In genomic region chr7:141475805-141476158, GRCm38 (mm10) we compare ENCODE assay signal across 8 mouse cellular contexts. TPM values are rescaled to one million over a fixed set of nuclear protein-coding genes. Genes with fewer than 3 reads are reported as not detected.
DNase-seq lines count a peak whose midpoint lies in the region; ATAC-seq and TF ChIP-seq lines count a peak whose summit lies in the region.

No protein-coding gene starts in this region.

- H3K36me3 ChIP-seq in embryonic facial prominence, embryonic 10.5 days (replicated peaks), result peaks cover 21% of the 10 kb centered on the region
- H3K36me3 ChIP-seq in intestine, embryonic 14.5 days (ENCODE audit: control insufficient read depth, insufficient read depth, low read length), result peaks cover 19% of the 10 kb centered on the region
- H3K36me3 ChIP-seq in midbrain, postnatal 0 days (ENCODE audit: insufficient read depth, low read length), result peaks cover 13% of the 10 kb centered on the region

- H3K9ac ChIP-seq in intestine, embryonic 14.5 days (ENCODE audit: low read length), result peak overlapping the region; percentile 86
- H3K9ac ChIP-seq in midbrain, postnatal 0 days (replicated peaks; ENCODE audit: low read length, poor library complexity, severe bottlenecking), result peak overlapping the region; percentile 87

- WGBS in embryonic facial prominence, embryonic 10.5 days, result 1% methylated on average over 12 of the region's 12 CpGs
- WGBS in intestine, embryonic 14.5 days, result 0% methylated on average over 12 of the region's 12 CpGs
- 2% methylated on average over 12 of the region's 12 CpGs for WGBS in midbrain, postnatal 0 days

- intact Hi-C loops in left cerebral cortex, adult 2 months (cut with DNase I), result no loop called here
- intact Hi-C loops in gastrocnemius, postnatal 36 days (cut with DNase I), result no loop called here

- peak overlapping the region; percentile 97 for H3K4me2 ChIP-seq in intestine, embryonic 14.5 days (ENCODE audit: low read length)
- H3K4me2 ChIP-seq in midbrain, postnatal 0 days (ENCODE audit: low read depth, low read length, poor library complexity, severe bottlenecking), result peak overlapping the region; percentile 93

- ATAC-seq in intestine, embryonic 14.5 days (replicated peaks; ENCODE audit: low FRiP score, low TSS enrichment, low read depth), result no peak
- no peak for ATAC-seq in midbrain, postnatal 0 days (ENCODE audit: low FRiP score)

- no peak for TF ChIP-seq CTCF in left cerebral cortex, adult 2 months (IDR thresholded peaks at IDR 0.05)
- no peak for TF ChIP-seq CTCF in midbrain, postnatal 0 days (IDR thresholded peaks at IDR 0.05)

- H3K4me1 ChIP-seq in embryonic facial prominence, embryonic 10.5 days, result peaks cover 46% of the 10 kb centered on the region
- H3K4me1 ChIP-seq in intestine, embryonic 14.5 days (replicated peaks; ENCODE audit: control insufficient read depth, insufficient read depth, low read length), result peaks cover 34% of the 10 kb centered on the region
- H3K4me1 ChIP-seq in midbrain, postnatal 0 days (ENCODE audit: insufficient read depth, low read length), result peaks cover 10% of the 10 kb centered on the region

- H3K27ac ChIP-seq in left cerebral cortex, adult 2 months, result peak overlapping the region; percentile 94
- peak overlapping the region; percentile 98 for H3K27ac ChIP-seq in embryonic facial prominence, embryonic 10.5 days (replicated peaks)
- peak overlapping the region; percentile 95 for H3K27ac ChIP-seq in intestine, embryonic 14.5 days (ENCODE audit: low read depth)
- H3K27ac ChIP-seq in midbrain, postnatal 0 days (ENCODE audit: low read depth, low read length), result 0 out of 2 replicates have a peak overlapping the region, but pooled peaks have one; percentile 9

- DNase-seq in left cerebral cortex, adult 2 months (ENCODE audit: extremely low spot score in 1 of 2, low spot score in 2 of 2), result no peak
- no peak for DNase-seq in left cerebral cortex, adult 8-10 months (ENCODE audit: low spot score in 2 of 2)
- no peak for DNase-seq in embryonic facial prominence, embryonic 10.5 days (ENCODE audit: low spot score)
- no peak for DNase-seq in intestine, embryonic 14.5 days (ENCODE audit: low spot score)
- DNase-seq in midbrain, postnatal 0 days (ENCODE audit: low spot score), result no peak
- DNase-seq in gastrocnemius, postnatal 36 days, result no peak
- DNase-seq in retina, postnatal 1 day, result no peak
- no peak for DNase-seq in layer of hippocampus, postnatal 10 days (ENCODE audit: low spot score in 2 of 2)

- H3K9me3 ChIP-seq in embryonic facial prominence, embryonic 10.5 days, result no peaks in the 10 kb centered on the region
- H3K9me3 ChIP-seq in intestine, embryonic 14.5 days (ENCODE audit: control insufficient read depth, low read length), result no peaks in the 10 kb centered on the region
- H3K9me3 ChIP-seq in midbrain, postnatal 0 days (ENCODE audit: low read length), result no peaks in the 10 kb centered on the region

- H3K27me3 ChIP-seq in embryonic facial prominence, embryonic 10.5 days (replicated peaks; ENCODE audit: low read depth, poor library complexity, severe bottlenecking), result peaks cover 8% of the 10 kb centered on the region
- no peaks in the 10 kb centered on the region for H3K27me3 ChIP-seq in intestine, embryonic 14.5 days (replicated peaks; ENCODE audit: control insufficient read depth, insufficient read depth, low read length)
- peaks cover 12% of the 10 kb centered on the region for H3K27me3 ChIP-seq in midbrain, postnatal 0 days (ENCODE audit: insufficient read depth, low read length)

- H3K4me3 ChIP-seq in left cerebral cortex, adult 2 months, result peak overlapping the region; percentile 72
- peak overlapping the region; percentile 89 for H3K4me3 ChIP-seq in embryonic facial prominence, embryonic 10.5 days
- peak overlapping the region; percentile 88 for H3K4me3 ChIP-seq in intestine, embryonic 14.5 days (ENCODE audit: low read depth, low read length)
- H3K4me3 ChIP-seq in midbrain, postnatal 0 days (ENCODE audit: low read depth, low read length), result peak overlapping the region; percentile 74

RNA-seq across cellular contexts. Expression of gene Tspan4, which starts 0.7 kb away (rescaled TPM):
- total RNA-seq in left cerebral cortex, adult 2 months (2021), result 10 to 100 TPM; 13.7 to 14.4 TPM
- total RNA-seq in left cerebral cortex, adult 8-10 months (2022), result 10 to 100 TPM; 17.6 to 28.0 (median 23.9) TPM
- 32.6 and 34.2 TPM in 2 replicates for polyA plus RNA-seq in embryonic facial prominence, embryonic 10.5 days (2016; fragmentation: Nextera tagmentation; extraction: Ambion mirVana)
- 75.1 and 83.9 TPM in 2 replicates for polyA plus RNA-seq in intestine, embryonic 14.5 days (2014; fragmentation: Nextera tagmentation; extraction: Ambion mirVana)
- total RNA-seq in midbrain, postnatal 0 days (2014; rRNA removed), result 91.4 and 94.8 TPM in 2 replicates
- polyA plus RNA-seq in midbrain, postnatal 0 days (2015; fragmentation: Nextera tagmentation; extraction: Ambion mirVana), result 68.1 and 75.7 TPM in 2 replicates
- 10 to 100 TPM in 1 of 2 experiments, 1 to 10 TPM in 1; 7.2 to 14.1 TPM for total RNA-seq in gastrocnemius, postnatal 36 days (2021)
- total RNA-seq in layer of hippocampus, postnatal 10 days (2021), result 10 to 100 TPM; 32.9 to 34.1 TPM

RNA-seq across cellular contexts. Expression of gene Polr2l, which starts 0.8 kb away (rescaled TPM):
- total RNA-seq in left cerebral cortex, adult 2 months (2021), result 10 to 100 TPM; 38.4 to 42.3 TPM
- total RNA-seq in left cerebral cortex, adult 8-10 months (2022), result 10 to 100 TPM; 32.2 to 42.4 (median 33.2) TPM
- polyA plus RNA-seq in embryonic facial prominence, embryonic 10.5 days (2016; fragmentation: Nextera tagmentation; extraction: Ambion mirVana), result 84.0 and 86.0 TPM in 2 replicates
- 67.7 and 73.4 TPM in 2 replicates for polyA plus RNA-seq in intestine, embryonic 14.5 days (2014; fragmentation: Nextera tagmentation; extraction: Ambion mirVana)
- 27.0 and 28.9 TPM in 2 replicates for total RNA-seq in midbrain, postnatal 0 days (2014; rRNA removed)
- 77.9 and 78.5 TPM in 2 replicates for polyA plus RNA-seq in midbrain, postnatal 0 days (2015; fragmentation: Nextera tagmentation; extraction: Ambion mirVana)
- 10 to 100 TPM; 53.1 to 58.7 TPM for total RNA-seq in gastrocnemius, postnatal 36 days (2021)
- total RNA-seq in layer of hippocampus, postnatal 10 days (2021), result 10 to 100 TPM; 43.0 to 50.5 TPM

RNA-seq across cellular contexts. Expression of gene Cd151, which starts 8.6 kb away (rescaled TPM):
- 10 to 100 TPM; 30.7 to 31.4 TPM for total RNA-seq in left cerebral cortex, adult 2 months (2021)
- 10 to 100 TPM; 30.2 to 35.5 (median 33.4) TPM for total RNA-seq in left cerebral cortex, adult 8-10 months (2022)
- polyA plus RNA-seq in embryonic facial prominence, embryonic 10.5 days (2016; fragmentation: Nextera tagmentation; extraction: Ambion mirVana), result 20.6 and 22.4 TPM in 2 replicates
- 73.4 and 73.5 TPM in 2 replicates for polyA plus RNA-seq in intestine, embryonic 14.5 days (2014; fragmentation: Nextera tagmentation; extraction: Ambion mirVana)
- 46.4 and 52.9 TPM in 2 replicates for total RNA-seq in midbrain, postnatal 0 days (2014; rRNA removed)
- 13.6 and 15.0 TPM in 2 replicates for polyA plus RNA-seq in midbrain, postnatal 0 days (2015; fragmentation: Nextera tagmentation; extraction: Ambion mirVana)
- 10 to 100 TPM; 65.6 to 83.2 TPM for total RNA-seq in gastrocnemius, postnatal 36 days (2021)
- total RNA-seq in layer of hippocampus, postnatal 10 days (2021), result 10 to 100 TPM; 38.7 to 39.9 TPM

RNA-seq across cellular contexts. Expression of gene Cracr2b, which starts 14.9 kb away (rescaled TPM):
- 1 to 10 TPM; 3.7 to 5.1 TPM for total RNA-seq in left cerebral cortex, adult 2 months (2021)
- 1 to 10 TPM; 3.9 to 5.4 (median 4.4) TPM for total RNA-seq in left cerebral cortex, adult 8-10 months (2022)
- 6.6 and 8.3 TPM in 2 replicates for polyA plus RNA-seq in embryonic facial prominence, embryonic 10.5 days (2016; fragmentation: Nextera tagmentation; extraction: Ambion mirVana)
- polyA plus RNA-seq in intestine, embryonic 14.5 days (2014; fragmentation: Nextera tagmentation; extraction: Ambion mirVana), result 13.8 and 14.0 TPM in 2 replicates
- 4.0 and 5.3 TPM in 2 replicates for total RNA-seq in midbrain, postnatal 0 days (2014; rRNA removed)
- polyA plus RNA-seq in midbrain, postnatal 0 days (2015; fragmentation: Nextera tagmentation; extraction: Ambion mirVana), result 5.3 and 5.9 TPM in 2 replicates
- 1 to 10 TPM; 6.3 to 7.4 TPM for total RNA-seq in gastrocnemius, postnatal 36 days (2021)
- 1 to 10 TPM; 4.6 to 7.2 TPM for total RNA-seq in layer of hippocampus, postnatal 10 days (2021)

RNA-seq across cellular contexts. Expression of gene Pnpla2, which starts 20.8 kb away (rescaled TPM):
- 10 to 100 TPM; 26.0 to 31.7 TPM for total RNA-seq in left cerebral cortex, adult 2 months (2021)
- 10 to 100 TPM; 21.2 to 32.6 (median 27.2) TPM for total RNA-seq in left cerebral cortex, adult 8-10 months (2022)
- polyA plus RNA-seq in embryonic facial prominence, embryonic 10.5 days (2016; fragmentation: Nextera tagmentation; extraction: Ambion mirVana), result 13.2 and 14.3 TPM in 2 replicates
- 24.6 and 30.2 TPM in 2 replicates for polyA plus RNA-seq in intestine, embryonic 14.5 days (2014; fragmentation: Nextera tagmentation; extraction: Ambion mirVana)
- 6.5 and 7.0 TPM in 2 replicates for total RNA-seq in midbrain, postnatal 0 days (2014; rRNA removed)
- 22.2 and 24.5 TPM in 2 replicates for polyA plus RNA-seq in midbrain, postnatal 0 days (2015; fragmentation: Nextera tagmentation; extraction: Ambion mirVana)
- total RNA-seq in gastrocnemius, postnatal 36 days (2021), result 100 to 1,000 TPM; 306 to 361 TPM
- 10 to 100 TPM; 18.7 to 23.4 TPM for total RNA-seq in layer of hippocampus, postnatal 10 days (2021)

Comparison
In these comparisons a context has a peak if more than half of its experiments do, and no peak if none do; other contexts are left out.
1. H3K27ac ChIP-seq: peak in every context shown above with its lines; median percentile 98 in embryonic facial prominence, embryonic 10.5 days; 95 in intestine, embryonic 14.5 days; 94 in left cerebral cortex, adult 2 months; 9 in midbrain, postnatal 0 days.